Mouse (Mus musculus) cerebellum, adult 9-10 months (tissue): ENCODE results near the gene Ppp1r9b.
"Not testable (repeated sequence)": the region's sequence is repeated elsewhere in the genome, so short reads cannot be mapped to it uniquely, and the experiment has no call there.

Experiments
- DNase-seq: peaks from one replicate; pipeline ENCODE4 v3.0.0; 2022

Gene Ppp1r9b

DNA sequence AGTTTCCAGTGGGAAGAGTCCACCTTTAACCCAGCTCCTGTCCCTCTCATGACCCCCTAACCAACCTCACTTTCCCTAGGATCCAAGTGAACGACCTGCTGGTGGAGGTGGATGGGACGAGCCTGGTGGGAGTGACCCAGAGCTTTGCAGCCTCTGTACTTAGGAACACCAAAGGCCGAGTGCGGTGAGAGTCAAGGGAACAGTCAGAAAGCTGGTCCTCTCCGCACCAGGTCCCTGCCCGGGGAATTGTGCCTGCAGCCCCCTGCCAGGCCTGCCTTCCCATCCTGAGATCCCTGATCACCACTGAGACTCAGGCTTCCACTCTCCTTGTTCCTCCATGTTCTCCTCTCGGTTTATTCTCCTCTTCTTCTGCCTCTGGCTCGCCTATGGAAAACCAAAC lies 9.3 kb downstream of the Ppp1r9b start:
- no peak for DNase-seq

DNA sequence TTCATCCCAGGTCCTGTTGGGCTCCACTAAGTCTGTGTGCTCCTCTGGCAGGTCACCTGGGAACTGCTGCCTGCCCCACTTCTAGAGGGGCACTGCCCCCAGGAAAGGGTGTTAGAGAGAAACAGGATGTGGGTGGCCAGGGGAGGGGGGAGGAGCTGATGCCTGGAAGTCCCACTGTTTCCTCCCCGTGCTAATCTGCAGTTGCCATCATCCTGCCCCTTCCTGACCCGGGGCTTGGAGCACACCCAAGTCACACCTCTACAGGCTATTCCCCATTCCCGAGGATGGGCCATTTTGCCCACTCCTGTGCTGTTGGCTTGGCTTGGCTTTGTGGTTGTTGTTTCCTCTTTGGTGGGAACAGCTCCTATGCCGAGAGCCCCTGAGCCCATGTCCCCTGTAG lies 9.7 kb downstream of the Ppp1r9b start:
- DNase-seq = no peak

DNA sequence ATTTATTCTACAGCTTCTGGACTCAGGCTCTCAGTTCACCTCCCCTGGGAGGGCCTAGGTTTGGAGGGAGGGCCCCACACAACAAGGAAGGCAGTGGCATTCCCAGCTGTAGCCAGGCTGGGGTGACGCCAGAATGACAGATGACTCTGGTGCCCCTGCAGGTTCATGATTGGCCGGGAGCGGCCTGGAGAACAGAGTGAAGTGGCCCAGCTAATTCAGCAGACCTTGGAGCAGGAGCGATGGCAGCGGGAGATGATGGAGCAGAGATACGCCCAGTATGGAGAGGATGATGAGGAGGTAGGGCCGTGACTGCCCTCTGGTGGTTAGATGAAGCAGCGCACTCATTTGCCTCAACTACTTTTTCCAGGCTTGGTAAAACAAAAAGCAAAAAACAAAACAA lies 10.2 kb downstream of the Ppp1r9b start:
- peak; percentile 96 for DNase-seq

DNA sequence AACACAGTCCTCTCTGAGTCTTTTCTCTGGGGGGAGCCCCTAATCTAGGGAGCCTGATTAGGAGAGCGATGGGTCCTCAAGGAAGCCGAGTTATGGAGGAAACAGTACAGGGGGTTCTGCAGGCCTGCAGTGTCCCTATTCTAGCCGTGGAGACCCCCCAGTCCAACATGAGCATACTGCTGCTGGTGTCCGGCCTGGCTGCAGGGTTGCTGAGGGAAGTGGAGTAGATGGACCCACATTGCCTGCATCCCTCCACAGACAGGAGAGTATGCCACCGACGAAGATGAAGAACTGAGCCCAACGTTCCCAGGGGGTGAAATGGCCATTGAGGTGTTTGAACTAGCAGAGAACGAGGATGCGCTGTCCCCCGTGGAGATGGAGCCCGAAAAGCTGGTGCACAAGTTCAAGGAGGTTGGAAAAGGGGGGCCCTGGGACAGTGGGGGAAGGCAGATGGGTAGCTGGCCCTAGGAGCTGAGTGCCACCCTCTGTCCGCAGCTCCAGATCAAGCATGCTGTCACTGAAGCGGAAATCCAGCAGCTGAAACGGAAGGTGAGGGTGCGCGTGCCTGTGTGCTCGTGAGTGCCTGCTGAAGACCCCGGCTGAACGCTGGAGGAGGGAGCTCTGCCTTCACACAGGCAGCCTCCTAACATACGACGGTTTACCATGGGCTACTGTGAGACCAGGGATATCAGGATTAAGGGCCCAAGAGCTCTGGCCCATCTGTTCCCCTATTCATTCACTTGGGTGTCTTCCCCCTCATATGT lies 10.9 kb downstream of the Ppp1r9b start:
- DNase-seq = no peak

DNA sequence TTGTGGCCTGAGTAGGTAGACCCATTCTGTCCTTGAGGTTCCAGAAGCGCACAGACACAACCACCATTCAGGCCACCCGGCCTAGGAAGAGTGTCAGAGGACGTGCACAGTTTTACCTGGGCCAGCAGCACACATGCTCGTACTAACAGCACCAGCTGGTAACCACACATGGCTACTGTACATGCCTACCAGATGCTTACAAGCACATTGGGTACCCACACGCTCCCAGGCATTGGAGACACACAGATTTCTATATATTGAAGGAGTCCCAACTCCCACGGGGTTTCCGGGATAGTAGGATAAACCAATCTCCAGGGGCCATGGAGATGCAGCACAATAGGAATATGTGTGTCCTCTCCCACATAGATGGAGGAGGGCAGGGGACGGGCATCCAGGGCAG lies 11.9 kb downstream of the Ppp1r9b start:
- DNase-seq = no peak

DNA sequence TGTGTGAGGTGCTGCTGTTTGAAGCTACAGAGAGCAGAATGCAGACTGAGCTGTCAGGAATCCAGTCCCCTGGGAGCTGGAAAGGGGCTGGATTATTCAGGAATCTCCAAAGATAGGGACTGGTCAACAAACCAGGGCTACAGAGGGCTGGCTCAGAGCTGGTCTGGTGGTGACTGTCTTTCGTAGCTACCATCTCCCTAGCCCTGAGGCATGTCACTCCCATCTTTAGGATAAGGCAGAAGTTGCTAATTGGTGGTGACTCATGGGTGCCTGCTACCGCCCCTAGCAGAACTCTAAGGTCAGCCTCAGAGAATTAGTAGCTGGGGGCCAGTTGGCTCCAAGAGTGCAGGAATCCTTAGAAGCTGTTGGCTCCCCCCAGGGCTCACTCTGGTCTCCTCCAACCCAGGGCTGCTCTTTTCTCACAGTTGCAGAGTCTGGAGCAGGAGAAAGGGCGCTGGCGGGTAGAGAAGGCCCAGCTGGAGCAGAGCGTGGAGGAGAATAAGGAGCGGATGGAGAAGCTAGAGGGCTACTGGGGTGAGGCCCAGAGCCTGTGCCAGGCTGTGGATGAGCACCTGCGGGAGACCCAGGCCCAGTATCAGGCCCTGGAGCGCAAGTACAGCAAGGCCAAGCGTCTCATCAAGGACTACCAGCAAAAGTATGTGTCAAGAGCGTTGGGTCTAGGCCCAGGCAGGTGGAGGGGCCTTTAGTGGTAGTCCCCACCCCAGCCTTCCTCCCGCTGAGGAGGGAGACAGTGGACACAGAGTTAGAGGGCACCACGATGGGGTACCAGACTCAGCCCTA lies 13.5 kb downstream of the Ppp1r9b start:
- DNase-seq = no peak

DNA sequence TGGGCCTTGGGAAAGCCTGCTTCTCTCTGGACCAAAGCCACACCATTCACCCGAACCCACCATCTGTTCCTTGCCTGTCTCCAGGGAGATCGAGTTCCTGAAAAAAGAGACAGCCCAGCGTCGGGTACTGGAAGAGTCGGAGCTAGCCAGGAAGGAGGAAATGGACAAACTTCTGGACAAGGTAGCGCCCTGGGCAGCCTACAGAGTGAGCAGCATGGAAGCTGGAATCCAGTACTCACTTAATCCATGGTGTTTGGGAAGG lies 14.0 kb downstream of the Ppp1r9b start:
- DNase-seq = no peak

DNA sequence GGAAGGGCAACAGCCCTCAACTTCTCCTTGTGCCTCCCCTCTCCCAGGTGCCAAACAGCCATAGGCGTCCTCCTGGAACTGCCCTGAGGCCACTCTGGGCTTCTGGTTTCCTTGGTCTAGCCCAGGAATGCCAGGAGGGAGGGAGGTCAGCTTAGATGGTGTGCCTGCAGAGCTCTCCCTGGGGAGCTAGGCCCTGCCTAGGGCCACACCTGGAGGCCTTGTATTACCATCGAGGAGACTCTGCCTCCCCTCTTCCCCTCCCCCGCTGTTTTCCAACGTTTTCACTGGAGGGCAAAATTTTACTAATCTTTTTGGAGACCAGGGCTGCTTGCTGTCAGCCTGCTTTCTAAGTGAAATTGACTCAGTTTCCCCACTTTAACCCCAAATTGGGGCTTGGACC lies 15.2 kb downstream of the Ppp1r9b start:
- no peak for DNase-seq

DNA sequence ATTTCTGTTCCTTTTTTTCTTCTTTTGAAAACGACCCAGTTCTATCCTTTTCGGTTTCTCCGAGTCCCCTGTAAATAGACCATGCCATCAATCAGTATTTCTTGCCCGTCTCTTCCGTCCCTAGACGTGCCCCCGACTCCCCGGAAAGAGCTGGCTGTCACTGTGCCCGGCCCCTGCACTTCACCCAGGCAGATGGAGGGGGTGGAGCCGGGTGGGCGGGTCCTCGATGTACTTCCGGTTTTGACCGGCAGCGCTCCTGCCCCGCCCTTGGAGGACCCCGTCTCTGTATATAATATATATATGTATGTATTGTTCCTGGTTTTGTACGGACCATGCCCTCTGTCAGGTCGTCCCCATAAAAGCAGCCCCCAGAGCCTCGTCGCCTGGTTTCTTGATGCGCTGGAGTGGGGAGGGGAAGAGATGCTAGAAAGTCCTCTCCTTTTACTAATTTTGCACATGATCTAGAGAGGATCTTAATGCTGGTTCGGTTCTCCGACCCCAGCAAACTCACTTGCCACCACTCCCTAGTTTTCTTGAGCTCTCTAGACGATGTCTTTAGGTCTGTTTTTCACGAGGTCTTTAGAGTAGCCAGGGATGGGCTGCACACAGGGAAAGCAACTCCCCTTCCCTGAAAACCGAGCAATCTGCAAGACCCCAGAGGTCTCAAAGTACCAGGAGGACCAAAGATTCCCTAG lies 15.8 kb downstream of the Ppp1r9b start:
- no peak for DNase-seq

DNA sequence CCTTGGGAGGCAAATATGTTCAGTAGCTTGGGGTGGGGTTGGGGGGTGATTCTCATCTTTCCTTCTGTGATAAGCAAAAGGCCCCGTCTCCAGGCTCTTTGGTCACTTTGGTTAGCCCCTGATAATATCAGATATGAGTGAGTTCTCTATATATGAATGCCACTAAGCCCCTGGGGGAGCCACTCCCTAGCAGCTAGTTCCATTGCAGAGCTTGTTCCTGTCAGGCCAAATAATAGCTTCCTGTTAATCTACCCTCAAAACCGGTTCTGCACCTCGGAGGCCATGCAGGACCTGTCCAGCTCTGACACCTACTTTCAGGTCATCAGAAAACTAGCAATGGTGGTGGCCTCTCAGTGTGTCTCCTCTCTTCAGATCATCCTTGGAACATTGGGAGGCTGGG lies 16.6 kb downstream of the Ppp1r9b start:
- DNase-seq = no peak

DNA sequence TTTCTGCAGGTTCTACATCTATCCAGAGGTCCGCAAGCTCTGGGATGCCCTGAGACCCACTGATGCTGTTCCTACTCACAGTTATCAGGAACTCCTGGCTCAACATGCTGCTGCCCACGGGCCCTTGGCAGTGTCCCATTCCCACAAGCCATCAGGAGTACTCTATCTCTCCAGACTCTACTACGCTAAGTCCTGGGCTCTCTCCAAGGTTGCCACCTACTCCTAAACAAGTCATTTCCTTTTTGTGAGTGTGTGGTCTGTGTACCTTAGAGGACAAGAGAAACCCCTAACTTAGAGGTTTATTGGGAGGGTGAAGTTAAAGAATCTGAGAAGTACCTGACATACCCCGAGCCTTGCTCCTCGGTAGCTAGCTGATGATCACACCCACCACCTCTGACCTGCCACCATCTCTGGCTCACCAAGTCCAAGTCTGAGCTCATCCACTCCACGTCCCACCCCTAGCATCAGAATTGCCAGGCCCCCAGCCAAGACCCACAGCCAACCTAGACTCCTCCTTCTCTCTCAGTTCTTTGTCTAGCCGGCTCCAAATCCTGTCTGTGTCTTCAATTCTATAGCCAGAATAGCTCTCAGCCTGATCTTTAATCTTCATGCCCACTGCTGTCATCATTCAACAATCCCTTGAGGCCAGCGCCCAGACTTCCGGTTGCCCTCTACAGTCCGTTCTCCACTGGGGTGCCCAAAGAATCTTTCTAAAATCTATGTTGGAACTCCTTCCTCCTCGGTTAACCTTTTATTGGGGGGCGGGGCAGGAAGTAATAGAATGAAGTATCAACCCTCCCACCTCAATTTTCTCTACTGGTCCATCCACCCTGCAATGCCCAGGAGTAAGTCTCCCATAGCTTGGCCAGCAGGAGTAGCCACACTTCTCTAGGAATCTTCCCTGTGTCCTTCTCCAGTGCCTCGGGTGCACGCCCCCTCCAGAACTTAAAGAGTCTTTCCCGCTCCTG lies 18.1 kb downstream of the Ppp1r9b start:
- DNase-seq = no peak

DNA sequence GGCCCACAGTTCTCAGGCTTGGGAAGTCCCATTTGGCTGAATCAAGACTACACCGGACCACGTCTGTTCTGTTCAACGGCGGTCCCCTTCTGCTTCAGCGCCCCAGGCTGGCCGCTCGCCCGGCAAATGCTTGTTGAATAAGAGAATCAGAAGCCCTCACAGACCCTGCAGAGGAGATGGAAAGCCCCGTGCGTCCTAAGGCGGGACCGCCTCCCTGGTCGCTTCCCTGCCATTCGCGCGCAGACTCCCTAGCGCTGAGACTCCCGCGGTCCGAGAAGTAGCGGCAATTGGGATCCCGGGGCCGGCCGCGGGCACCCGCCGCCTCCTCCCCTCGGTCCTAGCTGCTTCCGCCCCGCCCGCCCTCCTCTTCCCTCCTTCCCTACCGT lies 18.8 kb downstream of the Ppp1r9b start, which contains the start of gene Samd14:
Gene Samd14 (plus strand): TSS at position 251 of the 386 bp plus-strand sequence.
- peak; percentile 84 for DNase-seq

DNA sequence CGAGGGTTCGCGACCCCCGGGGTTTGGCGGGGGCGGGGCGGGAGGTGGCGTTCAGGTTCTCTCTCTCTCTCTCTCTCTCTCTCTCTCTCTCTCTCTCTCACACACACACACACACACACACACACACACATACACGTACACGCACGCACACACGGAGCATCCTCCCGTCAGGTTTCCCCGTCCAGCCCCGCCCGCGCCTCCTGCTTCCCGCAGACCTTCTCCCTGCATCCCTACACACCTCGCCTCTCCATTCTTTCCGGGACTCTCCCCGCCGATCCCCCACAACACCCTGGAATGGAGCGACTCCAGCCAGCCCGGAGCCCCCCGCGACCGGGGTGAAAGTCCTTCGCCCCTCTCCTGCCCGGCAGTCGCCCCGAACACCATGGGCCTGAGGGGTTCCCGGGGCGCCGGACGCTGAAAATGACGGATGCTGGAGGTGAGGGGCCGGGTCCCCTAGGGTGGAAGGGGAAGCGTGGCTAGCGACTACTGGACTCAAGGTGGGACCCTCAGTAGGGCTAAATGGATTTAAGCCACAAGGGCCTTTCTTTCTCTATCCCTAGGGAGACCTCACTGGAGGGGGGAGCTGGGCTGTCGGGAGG lies 19.4 kb downstream of the Ppp1r9b start:
- DNase-seq = no peak

DNA sequence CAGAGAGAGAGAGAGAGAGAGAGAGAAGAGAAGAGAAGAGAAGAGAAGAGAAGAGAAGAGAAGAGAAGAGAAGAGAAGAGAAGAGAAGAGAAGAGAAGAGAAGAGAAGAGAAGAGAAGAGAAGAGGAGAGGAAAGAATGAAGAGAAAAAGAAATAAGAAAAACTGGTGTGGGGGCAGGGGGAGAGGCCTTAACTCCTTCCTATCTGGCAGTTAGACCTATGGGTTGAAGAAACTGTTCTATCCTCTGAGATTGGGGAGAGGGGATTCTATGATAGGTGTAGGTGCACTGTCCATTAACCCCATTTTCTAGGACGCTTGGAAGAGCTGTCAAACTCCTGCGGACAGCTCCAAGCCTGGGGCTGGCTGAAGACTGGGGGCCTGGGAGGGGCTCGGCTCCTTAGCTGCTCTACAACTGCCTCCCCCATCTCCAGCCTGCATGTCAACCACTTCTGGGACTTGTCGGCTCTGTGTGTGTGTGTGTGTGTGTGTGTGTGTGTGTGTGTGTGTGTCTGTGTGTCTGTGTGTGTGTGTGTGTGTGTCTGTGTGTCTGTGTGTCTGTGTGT lies 20.1 kb downstream of the Ppp1r9b start:
- DNase-seq = not testable (repeated sequence)

DNA sequence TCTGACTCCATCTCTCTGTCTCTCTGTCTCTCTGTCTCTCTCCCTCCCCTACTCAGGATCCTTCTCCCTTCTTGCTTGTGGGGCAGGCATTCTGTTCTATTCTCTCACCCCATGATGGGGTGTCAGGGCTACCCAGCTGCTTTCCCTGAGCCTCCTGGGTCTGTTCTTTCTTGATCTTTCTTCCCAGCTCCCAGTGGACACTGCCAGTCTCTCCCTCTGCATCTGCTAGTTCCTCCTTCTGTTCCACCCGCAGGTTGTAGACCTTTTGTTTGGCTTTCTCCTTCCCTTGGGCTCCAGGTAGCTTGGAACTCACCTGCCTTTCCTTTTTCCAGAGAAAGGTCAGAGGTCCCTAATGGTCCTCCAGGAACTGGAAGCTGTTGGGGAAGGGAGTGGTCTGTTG lies 20.6 kb downstream of the Ppp1r9b start:
- no peak for DNase-seq

DNA sequence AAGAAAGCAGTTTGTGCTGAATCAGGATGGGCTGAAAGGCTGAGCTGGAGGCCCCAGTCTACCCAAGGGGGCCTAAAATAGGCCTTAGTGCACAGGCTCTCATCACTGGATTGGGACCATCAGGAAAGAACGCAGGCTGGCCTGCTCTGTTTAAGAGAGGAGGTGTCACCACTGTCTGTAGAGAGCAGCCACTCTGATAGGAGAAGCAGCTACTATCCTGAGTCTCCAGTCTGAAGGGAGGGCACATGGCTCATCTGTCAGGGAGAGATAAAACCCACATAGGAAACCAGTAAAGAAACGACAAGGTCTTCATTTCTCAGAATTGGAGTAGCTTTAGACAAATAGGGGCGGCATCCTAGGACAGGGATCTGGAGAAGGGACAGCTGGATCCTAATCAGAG lies 21.2 kb downstream of the Ppp1r9b start:
- no peak for DNase-seq

DNA sequence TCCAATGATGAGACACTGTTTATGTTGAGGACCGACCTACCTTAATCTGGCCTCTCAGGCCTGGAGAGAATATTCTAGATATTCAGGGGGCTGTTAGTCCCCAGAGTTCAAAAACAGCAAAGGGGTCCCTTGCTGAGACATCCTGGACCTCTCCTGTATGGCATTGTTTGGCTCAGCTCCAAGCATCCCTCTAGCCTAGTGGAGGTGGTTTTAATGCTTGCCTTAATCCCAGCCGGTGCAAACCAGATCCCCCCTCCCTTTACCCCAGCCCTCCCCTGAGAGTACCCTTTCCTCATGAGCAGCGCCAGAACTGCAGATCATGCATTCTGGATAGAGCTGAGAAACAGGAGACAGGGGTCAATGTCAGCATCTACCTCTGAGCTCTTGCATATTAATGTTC lies 21.7 kb downstream of the Ppp1r9b start:
- no peak for DNase-seq

DNA sequence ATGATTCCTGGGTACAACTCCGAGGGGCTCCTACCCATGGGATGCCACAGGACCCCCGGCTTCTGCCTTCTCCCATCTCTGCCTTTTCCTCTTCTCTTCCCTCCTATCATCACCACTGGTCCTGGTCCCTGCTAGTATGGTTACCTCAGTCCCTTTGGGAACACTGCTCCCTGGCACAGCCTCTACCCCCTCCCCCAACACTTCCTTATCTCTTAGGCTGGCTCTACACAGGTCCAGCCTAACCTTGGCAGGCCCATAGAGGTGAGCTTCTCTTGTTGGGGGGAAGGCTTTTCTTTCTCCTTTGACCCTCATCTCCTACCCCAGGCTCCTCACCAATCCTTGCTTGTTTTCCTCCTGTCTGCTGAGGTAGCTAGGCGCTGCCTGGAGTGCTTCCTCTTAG lies 24.6 kb downstream of the Ppp1r9b start:
- DNase-seq = no peak

DNA sequence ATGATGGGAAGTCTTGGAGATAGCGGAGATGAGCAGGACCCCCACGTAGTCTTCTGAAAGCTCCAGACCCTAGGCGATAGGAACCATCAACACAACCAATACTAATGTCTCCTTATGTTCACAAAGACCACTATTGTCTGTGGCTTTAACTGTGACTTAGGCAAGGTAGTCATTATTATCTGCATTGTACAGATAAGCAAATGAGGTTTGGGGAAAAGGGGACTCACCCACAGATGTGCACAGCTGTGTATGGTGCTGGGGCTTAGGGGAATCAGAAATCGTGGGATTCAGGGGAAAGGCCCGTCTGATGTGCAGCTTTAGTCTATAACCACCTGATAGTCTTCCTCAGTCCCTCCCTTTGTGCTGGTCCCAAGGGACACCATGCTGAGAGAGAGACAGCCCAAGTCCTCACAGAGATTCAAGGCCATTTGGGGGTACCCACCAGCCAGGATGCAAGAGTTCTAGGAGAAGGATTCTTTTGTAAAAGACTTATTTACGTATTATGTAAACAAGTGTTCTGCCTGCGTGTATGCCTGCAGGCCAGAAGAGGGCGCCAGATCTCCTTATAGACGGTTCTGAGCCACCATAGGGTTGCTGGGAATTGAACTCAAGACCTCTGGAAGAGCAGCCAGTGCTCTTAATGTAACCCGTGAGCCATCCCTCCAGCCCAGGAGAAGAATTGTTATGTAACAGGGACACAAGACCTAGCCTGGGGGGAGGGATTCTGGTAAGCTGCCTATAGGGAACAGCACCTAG lies 31.6 kb downstream of the Ppp1r9b start:
- DNase-seq = no peak

DNA sequence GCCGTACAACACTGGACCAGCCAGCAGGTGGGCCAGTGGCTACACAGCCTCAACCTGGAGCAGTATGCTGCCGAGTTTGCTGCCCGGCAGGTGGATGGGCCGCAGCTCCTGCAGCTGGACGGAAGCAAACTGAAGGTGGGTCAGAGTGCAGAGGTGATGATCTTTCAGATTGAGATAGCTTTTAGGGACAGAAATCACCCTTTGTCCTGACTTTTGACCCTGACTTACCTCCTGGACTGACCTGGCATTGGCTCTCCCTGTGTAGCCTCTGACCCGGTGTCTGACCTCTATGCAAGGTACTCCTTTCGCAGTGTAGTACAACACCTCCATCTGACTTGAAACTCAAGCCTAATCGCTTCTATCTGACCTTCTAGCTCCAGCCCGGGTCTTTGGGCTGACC lies 32.6 kb downstream of the Ppp1r9b start:
- DNase-seq = no peak

DNA sequence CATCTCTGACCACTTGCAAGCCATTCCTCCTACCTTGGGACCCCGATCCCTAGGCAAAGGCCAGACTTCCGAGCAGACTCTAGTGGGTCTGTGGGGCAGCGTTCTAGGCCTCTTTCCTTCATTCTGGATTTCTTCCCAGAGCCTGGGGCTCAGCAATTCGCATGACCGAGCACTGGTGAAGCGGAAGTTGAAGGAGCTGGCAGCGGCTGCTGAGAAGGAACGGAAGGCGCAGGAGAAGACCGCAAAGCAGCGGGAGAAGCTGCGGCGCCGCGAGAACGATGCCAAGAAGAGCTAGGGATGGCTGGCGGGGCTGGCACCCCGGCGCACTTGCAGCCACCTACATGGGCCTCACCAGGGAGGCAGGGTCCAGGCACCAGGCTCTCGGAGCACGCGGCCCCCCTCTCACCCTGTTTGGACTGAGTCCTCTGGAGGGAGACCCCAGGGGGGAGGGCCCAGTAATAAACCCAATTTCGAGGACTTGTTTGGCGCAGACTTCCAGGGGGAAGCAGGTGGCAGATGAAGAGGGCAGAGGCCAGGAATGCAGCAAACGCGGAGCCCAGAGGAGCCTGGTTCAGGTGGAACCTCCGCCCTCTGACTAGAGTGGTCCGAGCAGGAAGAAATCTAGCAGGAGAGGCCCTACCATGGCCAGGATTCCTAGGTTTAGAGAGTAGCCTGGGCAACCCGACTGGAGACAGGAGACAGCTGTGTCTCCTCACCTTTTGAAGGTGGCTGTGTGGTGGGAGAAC lies 33.8 kb downstream of the Ppp1r9b start:
- peak; percentile 96 for DNase-seq
